18 mouse cellular contexts compared by ENCODE assay signal in the genomic region with DNA sequence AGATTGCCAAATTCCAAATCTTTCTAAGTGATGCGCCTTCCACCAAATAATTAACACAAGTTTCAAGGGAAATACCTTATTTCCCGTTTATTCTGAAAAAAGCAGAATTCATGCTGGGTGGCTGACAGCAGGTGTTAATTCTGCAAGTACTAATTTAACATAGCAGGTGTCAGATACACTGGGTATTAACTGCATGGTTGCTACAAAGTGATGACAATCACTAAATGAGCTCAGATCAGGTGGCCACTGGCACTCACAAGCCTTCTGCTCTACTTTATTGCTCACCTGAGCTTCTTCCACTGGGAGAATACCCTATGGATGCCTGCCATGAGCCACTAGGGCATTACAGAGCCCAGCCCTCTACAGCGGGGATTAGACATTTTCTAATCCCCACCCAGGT.
"Had no signal": no experiment of that assay in that cellular context is flagged by ENCODE, and none has a peak within 500 bp of the region (broad histone marks: within the 10 kb centered on the region; RNA-seq: fewer than 3 reads in every experiment).

No protein-coding gene starts in this region.

- H3K4me2 ChIP-seq: lung, embryonic 14.5 days; midbrain, embryonic 11.5 days; midbrain, embryonic 13.5 days; midbrain, embryonic 15.5 days; neural tube, embryonic 13.5 days; neural tube, embryonic 15.5 days had no signal

- H3K9me3 ChIP-seq: midbrain, embryonic 13.5 days; midbrain, embryonic 15.5 days; neural tube, embryonic 13.5 days; neural tube, embryonic 15.5 days had no signal

- H3K4me1 ChIP-seq: midbrain, embryonic 13.5 days; midbrain, embryonic 15.5 days; neural tube, embryonic 13.5 days; neural tube, embryonic 15.5 days had no signal

- H3K9ac ChIP-seq: lung, embryonic 14.5 days; midbrain, embryonic 13.5 days; midbrain, embryonic 15.5 days; neural tube, embryonic 13.5 days; neural tube, embryonic 15.5 days had no signal

- H3K36me3 ChIP-seq: midbrain, embryonic 13.5 days; midbrain, embryonic 15.5 days; neural tube, embryonic 13.5 days; neural tube, embryonic 15.5 days had no signal

- DNase-seq: lung, adult 18-20 months; lung, embryonic 14.5 days; lung, postnatal 10 days; lung, postnatal 4 days; retina, postnatal 1 day; right cerebral cortex, adult 18-20 months; right cerebral cortex, postnatal 25 days; right cerebral cortex, postnatal 4 days; spleen, adult 18-20 months; thymus, adult 18-20 months; thymus, postnatal 14 days; thymus, postnatal 36 days had no signal

- H3K27ac ChIP-seq: midbrain, embryonic 13.5 days; midbrain, embryonic 15.5 days; neural tube, embryonic 13.5 days; neural tube, embryonic 15.5 days had no signal

- H3K4me3 ChIP-seq: midbrain, embryonic 13.5 days; midbrain, embryonic 15.5 days; myocyte; neural tube, embryonic 13.5 days; neural tube, embryonic 15.5 days had no signal

- ATAC-seq: midbrain, embryonic 13.5 days; midbrain, embryonic 15.5 days had no signal

- H3K27me3 ChIP-seq: midbrain, embryonic 13.5 days; midbrain, embryonic 15.5 days; neural tube, embryonic 13.5 days; neural tube, embryonic 15.5 days had no signal
